Mouse (Mus musculus) lung, postnatal 0 days (tissue): ENCODE data around the gene Gm13128.
"Not testable (repeated sequence)": the region's sequence is repeated elsewhere in the genome, so short reads cannot be mapped to it uniquely, and the experiment has no call there.

ENCODE experiments used
- CTCF ChIP-seq: IDR thresholded peaks from 2 replicates; pipeline ENCODE4 v1.5.1; 2016; ENCODE audit warnings: antibody characterized with exemption, mild to moderate bottlenecking
- EP300 ChIP-seq: IDR thresholded peaks from 2 replicates; pipeline ENCODE4 v1.6.1; 2016; ENCODE audit warnings: antibody characterized with exemption, mild to moderate bottlenecking, control low read depth

DNA sequence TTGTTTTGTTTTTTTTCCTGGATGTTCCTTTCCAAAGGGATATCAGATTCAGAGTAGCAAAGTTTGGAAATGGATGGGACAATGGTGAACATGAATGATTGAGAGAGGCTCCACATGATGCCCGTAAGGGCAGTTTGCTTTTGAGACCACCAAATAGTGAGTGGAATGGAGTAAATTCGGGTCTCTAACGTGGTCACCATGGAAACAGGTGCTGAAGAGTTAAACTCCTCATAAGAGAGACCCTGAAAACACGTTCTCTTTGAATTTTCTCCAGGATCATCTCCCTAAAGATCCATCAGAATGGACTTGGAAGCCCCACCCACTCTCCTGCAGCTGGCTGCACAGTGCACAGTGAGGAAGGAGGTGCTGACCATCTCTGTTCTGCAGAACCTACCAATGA, at the start of gene Gm13128:
- TF ChIP-seq CTCF, EP300: not testable (repeated sequence)
